Mouse (Mus musculus) limb, embryonic 11.5 days (tissue): Measurements from ENCODE around the gene Pard3b. TPM values are rescaled to one million over a fixed set of nuclear protein-coding genes. Genes with fewer than 3 reads are reported as not detected.

Experiments
- ATAC-seq: fragments of 200-750 bp; cut with Nextera tagmentation; 2 replicates; pipeline ENCODE4 v1.8.0; 2017; ENCODE audit warnings: low read depth; ENCODE audit not compliant: insufficient number of reproducible peaks, low FRiP score, low TSS enrichment
- DNase-seq: peaks from one replicate; pipeline ENCODE4 v3.0.0-alpha.2; 2015; ENCODE audit warnings: low spot score
- H3K27ac ChIP-seq: fragments of 300-500 bp; sonication (generic); replicated peaks from 2 replicates; pipeline ENCODE4 v1.5.1; 2014; ENCODE audit warnings: low read depth, mild to moderate bottlenecking, low read length
- H3K27me3 ChIP-seq: fragments of 300-500 bp; sonication (generic); 2 replicates; pipeline ENCODE4 v1.6.1; 2014; ENCODE audit warnings: mild to moderate bottlenecking, low read length, mixed read lengths; ENCODE audit not compliant: control insufficient read depth, insufficient read depth
- H3K36me3 ChIP-seq: fragments of 300-500 bp; sonication (generic); 2 replicates; pipeline ENCODE4 v1.6.1; 2014; ENCODE audit warnings: mild to moderate bottlenecking, low read length, moderate library complexity, mixed read lengths; ENCODE audit not compliant: control insufficient read depth, insufficient read depth
- H3K4me1 ChIP-seq: fragments of 300-500 bp; sonication (generic); 2 replicates; pipeline ENCODE4 v1.6.1; 2014; ENCODE audit warnings: low read length, mixed read lengths; ENCODE audit not compliant: control insufficient read depth, insufficient read depth
- H3K4me2 ChIP-seq: fragments of 300-500 bp; sonication (generic); 2 replicates; pipeline ENCODE4 v1.6.1; 2014; ENCODE audit warnings: low read depth, mild to moderate bottlenecking, moderate library complexity; ENCODE audit not compliant: severe bottlenecking
- H3K4me3 ChIP-seq: fragments of 300-500 bp; sonication (generic); 2 replicates; pipeline ENCODE4 v1.5.1; 2014; ENCODE audit warnings: low read depth, low read length
- H3K9ac ChIP-seq: fragments of 300-500 bp; sonication (generic); 2 replicates; pipeline ENCODE4 v1.6.1; 2014; ENCODE audit warnings: mild to moderate bottlenecking, low read length
- H3K9me3 ChIP-seq: fragments of 300-500 bp; sonication (generic); 2 replicates; pipeline ENCODE4 v1.6.1; 2016; ENCODE audit warnings: low read length; ENCODE audit not compliant: control insufficient read depth
- WGBS: fragments of 180-500 bp; shearing (Covaris S2); extraction: QIAGEN DNeasy Blood & Tissue Kit; methylation state at CpG from one replicate; pipeline ENCODE4 v1.1.7; 2014; 5-methylcytosine and 5-hydroxymethylcytosine counted together
- polyA plus RNA-seq: library from polyadenylated mRNA; unstranded; fragments of >200 nt; fragmentation: Nextera tagmentation; extraction: Ambion mirVana; gene quantifications from 2 replicates; pipeline ENCODE4 v1.2.1, GENCODE M21; 2014

Pard3b gene
- polyA plus RNA-seq, 1 experiment from 2014 or later, result 9.3 TPM

GRCm38 (mm10) chr1:61851176-61851575 is 212.6 kb downstream of the Pard3b start:
- H3K4me2 ChIP-seq, result no peak overlapping the region
- H3K4me1 ChIP-seq, result no peaks in the 10 kb centered on the region
- no peak overlapping the region for H3K4me3 ChIP-seq
- WGBS, result 74% methylated on average over 5 of the region's 5 CpGs
- no peak overlapping the region for H3K27ac ChIP-seq
- no peaks in the 10 kb centered on the region for H3K27me3 ChIP-seq
- H3K9ac ChIP-seq, result no peak overlapping the region
- H3K36me3 ChIP-seq, result no peaks in the 10 kb centered on the region
- ATAC-seq (no peak), DNase-seq (no peak)
- H3K9me3 ChIP-seq, result no peaks in the 10 kb centered on the region

GRCm38 (mm10) chr1:61867286-61868082 is 228.9 kb downstream of the Pard3b start:
- 82% methylated on average over 2 of the region's 2 CpGs for WGBS
- H3K27ac ChIP-seq, result no peak overlapping the region
- H3K36me3 ChIP-seq, result no peaks in the 10 kb centered on the region
- no peaks in the 10 kb centered on the region for H3K9me3 ChIP-seq
- no peak overlapping the region for H3K9ac ChIP-seq
- no peak for ATAC-seq
- no peak overlapping the region for H3K4me2 ChIP-seq
- no peaks in the 10 kb centered on the region for H3K4me1 ChIP-seq
- no peak for DNase-seq
- no peaks in the 10 kb centered on the region for H3K27me3 ChIP-seq
- H3K4me3 ChIP-seq, result no peak overlapping the region

- no peak overlapping the region for H3K4me3 ChIP-seq
- no peak for ATAC-seq
- H3K27me3 ChIP-seq, result no peaks in the 10 kb centered on the region
- H3K4me2 ChIP-seq, result no peak overlapping the region
- no peaks in the 10 kb centered on the region for H3K36me3 ChIP-seq
- no peak for DNase-seq
- no peaks in the 10 kb centered on the region for H3K4me1 ChIP-seq
- 84% methylated on average over 1 of the region's 1 CpGs for WGBS
- H3K9ac ChIP-seq, result no peak overlapping the region
- H3K27ac ChIP-seq, result no peak overlapping the region
- H3K9me3 ChIP-seq, result no peaks in the 10 kb centered on the region
These were observed 236.3 kb downstream of the Pard3b start for GRCm38 (mm10) chr1:61874875-61875274.

GRCm38 (mm10) chr1:61879706-61880470 is 241.3 kb downstream of the Pard3b start:
- H3K4me1 ChIP-seq, result no peaks in the 10 kb centered on the region
- H3K27ac ChIP-seq, result no peak overlapping the region
- no peak overlapping the region for H3K4me3 ChIP-seq
- WGBS, result 78% methylated on average over 6 of the region's 6 CpGs
- DNase-seq, result no peak
- no peak overlapping the region for H3K4me2 ChIP-seq
- H3K9ac ChIP-seq, result no peak overlapping the region
- no peak for ATAC-seq
- H3K36me3 ChIP-seq, result no peaks in the 10 kb centered on the region
- H3K9me3 ChIP-seq, result no peaks in the 10 kb centered on the region
- no peaks in the 10 kb centered on the region for H3K27me3 ChIP-seq

GRCm38 (mm10) chr1:61896048-61896447 is 257.4 kb downstream of the Pard3b start:
- Histone ChIP-seq H3K9me3 (no peaks in the 10 kb centered on the region), H3K4me3 (no peak overlapping the region), H3K4me2 (no peak overlapping the region), H3K27me3 (no peaks in the 10 kb centered on the region), H3K9ac (no peak overlapping the region), H3K4me1 (no peaks in the 10 kb centered on the region), H3K27ac (no peak overlapping the region), H3K36me3 (no peaks in the 10 kb centered on the region)
- DNase-seq (no peak), ATAC-seq (no peak)
- 89% methylated on average over 4 of the region's 4 CpGs for WGBS

GRCm38 (mm10) chr1:61903271-61904007 is 264.8 kb downstream of the Pard3b start:
- Histone ChIP-seq H3K4me3 (no peak overlapping the region), H3K4me2 (no peak overlapping the region), H3K9me3 (no peaks in the 10 kb centered on the region), H3K4me1 (no peaks in the 10 kb centered on the region), H3K9ac (no peak overlapping the region), H3K27me3 (no peaks in the 10 kb centered on the region), H3K27ac (no peak overlapping the region), H3K36me3 (no peaks in the 10 kb centered on the region)
- DNase-seq, result no peak
- 88% methylated on average over 4 of the region's 4 CpGs for WGBS
- ATAC-seq, result no peak

GRCm38 (mm10) chr1:61904036-61904435 is 265.4 kb downstream of the Pard3b start:
- 74% methylated on average over 4 of the region's 4 CpGs for WGBS
- Histone ChIP-seq H3K4me1 (no peaks in the 10 kb centered on the region), H3K27ac (no peak overlapping the region), H3K9ac (no peak overlapping the region), H3K27me3 (no peaks in the 10 kb centered on the region), H3K4me3 (no peak overlapping the region), H3K36me3 (no peaks in the 10 kb centered on the region), H3K4me2 (no peak overlapping the region), H3K9me3 (no peaks in the 10 kb centered on the region)
- no peak for DNase-seq
- ATAC-seq, result no peak

GRCm38 (mm10) chr1:61912931-61913330 is 274.3 kb downstream of the Pard3b start:
- WGBS, result 40% methylated on average over 2 of the region's 2 CpGs
- Histone ChIP-seq H3K9ac (no peak overlapping the region), H3K9me3 (no peaks in the 10 kb centered on the region), H3K27ac (no peak overlapping the region), H3K27me3 (no peaks in the 10 kb centered on the region), H3K36me3 (no peaks in the 10 kb centered on the region), H3K4me1 (peaks cover 4% of the 10 kb centered on the region; the same call in 1 of the 2 replicates), H3K4me3 (no peak overlapping the region), H3K4me2 (no peak overlapping the region)
- ATAC-seq (no peak), DNase-seq (no peak)
